Comparison of ENCODE assay signal across 27 mouse cellular contexts in the genomic region with DNA sequence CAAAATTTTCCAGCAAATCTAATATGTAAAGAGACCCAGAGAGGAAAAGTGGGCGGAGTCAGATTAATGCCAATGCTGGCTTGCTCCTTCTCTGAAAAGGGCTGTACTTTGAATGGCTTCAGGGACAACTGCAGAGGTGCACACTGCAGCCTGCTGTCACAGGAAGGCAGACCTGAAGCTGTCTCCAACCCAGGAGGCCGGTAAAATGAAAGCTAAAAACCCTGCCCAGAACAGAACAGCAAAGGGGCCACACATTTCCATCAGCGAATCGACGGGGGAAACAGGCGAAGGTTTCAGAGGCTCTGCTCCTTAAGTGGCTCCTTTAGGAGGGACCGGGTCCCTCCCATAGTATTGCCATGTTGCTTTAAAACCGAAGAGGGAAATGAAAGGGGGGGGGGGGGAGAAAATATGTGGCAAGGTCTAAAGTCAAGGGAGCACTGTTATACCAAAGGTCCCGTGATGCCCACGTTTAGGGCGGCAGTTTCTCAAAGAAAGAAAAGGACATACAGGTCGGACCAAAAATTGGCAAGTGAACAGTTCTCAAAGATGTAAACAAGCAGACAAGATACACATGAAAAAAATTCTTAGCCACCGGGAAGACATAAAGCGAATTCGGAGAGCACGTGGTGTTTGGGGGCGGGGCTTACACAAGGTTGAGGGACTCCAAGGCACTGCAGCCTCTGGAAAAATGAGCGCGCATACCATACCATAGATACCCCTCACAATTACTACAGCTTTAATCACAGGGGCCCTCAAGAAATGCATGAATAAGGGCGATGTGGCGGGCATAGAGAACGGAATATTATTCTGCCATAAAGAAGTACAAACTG. TPM values are rescaled to one million over a fixed set of nuclear protein-coding genes. Genes with fewer than 3 reads are reported as not detected.
DNase-seq lines count a peak whose midpoint lies in the region; ATAC-seq and TF ChIP-seq lines count a peak whose summit lies in the region.
"Had no signal": no experiment of that assay in that cellular context is flagged by ENCODE, and none has a peak within 500 bp of the region (broad histone marks: within the 10 kb centered on the region; RNA-seq: fewer than 3 reads in every experiment).

No protein-coding gene starts in this region.

- H3K27me3 ChIP-seq in E14TG2a.4 (ENCODE audit: insufficient read depth, low read length) (no peaks in the 10 kb centered on the region), ES-Bruce4 (ENCODE audit: control insufficient read depth, insufficient read depth, low read length, poor library complexity, severe bottlenecking) (no peaks in the 10 kb centered on the region)
- H3K27me3 ChIP-seq: heart, embryonic 15.5 days; intestine, embryonic 15.5 days; limb, embryonic 13.5 days; Patski had no signal

- no peak for TF ChIP-seq EP300 in ES-Bruce4 (IDR thresholded peaks at IDR 0.05; ENCODE audit: insufficient read depth, low read depth, low read length)

- H3K4me3 ChIP-seq in E14TG2a.4 (replicated peaks; ENCODE audit: low read length) (peak overlapping the region; percentile 69), ES-Bruce4 (ENCODE audit: low read depth, low read length) (peak overlapping the region; percentile 40)
- H3K4me3 ChIP-seq: forebrain, embryonic 10.5 days; heart, embryonic 15.5 days; intestine, embryonic 15.5 days; limb, embryonic 13.5 days had no signal

- DNase-seq in kidney, adult 18-20 months: peak; percentile 9
- DNase-seq in kidney, postnatal 4 days: no peak
- DNase-seq in retina, embryonic 14.5 days (ENCODE audit: low spot score): no peak
- DNase-seq in c-Kit-positive CD71-positive TER-119-positive erythroid progenitor cells, embryonic 14.5 days (ENCODE audit: low spot score): no peak
- DNase-seq: adrenal gland, adult 8-10 months; cerebellum, adult 8-10 months; gastrocnemius, postnatal 36 days; heart, postnatal 4 days; kidney, adult 9 months; kidney, postnatal 36 days; lung, adult 2 months; lung, postnatal 14 days; midbrain, embryonic 14.5 days; retina, postnatal 1 day; right cerebral cortex, postnatal 25 days; spleen, adult 18-20 months; thymus, postnatal 25 days had no signal

- ATAC-seq in granulocyte monocyte progenitor cell, adult 5-6 weeks (replicated peaks; ENCODE audit: poor library complexity, severe bottlenecking): peak; percentile 24
- ATAC-seq: intestine, embryonic 15.5 days; Patski had no signal

- peaks cover 98% of the 10 kb centered on the region for H3K4me1 ChIP-seq in E14TG2a.4 (replicated peaks; ENCODE audit: low read depth, low read length)
- H3K4me1 ChIP-seq in ES-Bruce4 (ENCODE audit: control insufficient read depth, insufficient read depth, low read length): peaks cover 11% of the 10 kb centered on the region

- peak overlapping the region; percentile 32 for H3K9ac ChIP-seq in ES-Bruce4 (ENCODE audit: low read depth, poor library complexity, severe bottlenecking)
- H3K9ac ChIP-seq: heart, embryonic 15.5 days; hindbrain, embryonic 14.5 days; intestine, embryonic 15.5 days; limb, embryonic 13.5 days had no signal

- H3K9me3 ChIP-seq in E14TG2a.4 (ENCODE audit: low read length) (peaks cover 1% of the 10 kb centered on the region; the same call in 1 of the 2 replicates), ES-Bruce4 (replicated peaks; ENCODE audit: control insufficient read depth, insufficient read depth, low read length, poor library complexity, severe bottlenecking) (no peaks in the 10 kb centered on the region)
- H3K9me3 ChIP-seq: forebrain, embryonic 10.5 days; G1E; heart, embryonic 15.5 days; intestine, embryonic 15.5 days; limb, embryonic 13.5 days had no signal

- TF ChIP-seq CTCF in E14TG2a.4 (conservative IDR thresholded peaks at IDR 0.05; ENCODE audit: low read length) (no peak), ES-Bruce4 (IDR thresholded peaks at IDR 0.05; ENCODE audit: low read depth, low read length) (no peak)

- H3K36me3 ChIP-seq in E14TG2a.4 (ENCODE audit: insufficient read depth, low read length) (peaks cover 13% of the 10 kb centered on the region), ES-Bruce4 (ENCODE audit: control insufficient read depth, insufficient read depth, low read length, poor library complexity, severe bottlenecking) (no peaks in the 10 kb centered on the region)
- H3K36me3 ChIP-seq: G1E; heart, embryonic 15.5 days; intestine, embryonic 15.5 days had no signal

- TF ChIP-seq POLR2A in ES-Bruce4 (IDR thresholded peaks at IDR 0.05; ENCODE audit: insufficient read depth, low read length): no peak

- no peak overlapping the region for H3K27ac ChIP-seq in ES-Bruce4 (ENCODE audit: insufficient read depth, low read length)
- H3K27ac ChIP-seq: forebrain, embryonic 10.5 days; heart, embryonic 15.5 days; hindbrain, embryonic 14.5 days; intestine, embryonic 15.5 days; limb, embryonic 13.5 days had no signal

RNA-seq across cellular contexts. Expression of gene Snx18, which starts 18.4 kb away (rescaled TPM):
- polyA plus RNA-seq in ES-Bruce4 (2011; ENCODE audit: insufficient read depth, insufficient read length, low read depth, missing spikeins): 36.7 and 42.4 TPM in 2 replicates
- total RNA-seq in granulocyte monocyte progenitor cell, adult 5-6 weeks (2014; fragmentation: Nextera tagmentation): 25.5 and 39.0 TPM in 2 replicates
- 46.2 and 47.1 TPM in 2 replicates for total RNA-seq in granulocyte monocyte progenitor cell, adult 5-6 weeks (2017)
- polyA plus RNA-seq: G1E had no signal
